In the genomic region with DNA sequence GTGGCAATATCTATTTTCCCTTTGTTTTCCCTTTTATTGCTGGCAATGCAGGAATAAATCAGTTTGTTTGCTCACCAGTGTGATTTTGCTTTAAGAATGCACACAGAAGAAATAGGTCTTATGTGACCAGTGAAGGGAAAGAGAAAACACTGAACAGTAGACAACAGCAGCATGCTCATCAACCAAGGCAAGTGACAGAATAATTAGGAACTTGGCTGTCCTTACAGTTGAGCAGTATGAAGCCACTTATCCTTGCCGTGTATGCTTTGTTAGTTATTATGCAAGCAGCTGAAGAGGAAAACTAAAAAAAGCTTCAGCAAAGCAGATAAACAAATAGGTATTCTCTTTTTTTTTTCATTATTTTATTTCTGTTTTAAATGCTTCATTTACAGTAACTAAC, we compare ENCODE assay signal across 35 mouse cellular contexts.
"Had no signal": no experiment of that assay in that cellular context is flagged by ENCODE, and none has a peak within 500 bp of the region (broad histone marks: within the 10 kb centered on the region; RNA-seq: fewer than 3 reads in every experiment).

No protein-coding gene starts in this region.

- H3K27me3 ChIP-seq: heart, embryonic 12.5 days; heart, embryonic 13.5 days; heart, embryonic 15.5 days; hindbrain, embryonic 12.5 days; hindbrain, embryonic 13.5 days; hindbrain, embryonic 15.5 days; intestine, embryonic 15.5 days; kidney, embryonic 15.5 days had no signal

- DNase-seq: heart, adult 2 months; heart, postnatal 10 days; heart, postnatal 14 days; heart, postnatal 36 days; heart, postnatal 4 days; kidney, adult 11 months; kidney, adult 18-20 months; kidney, adult 2 months; kidney, adult 8-10 months; kidney, adult 9 months; kidney, postnatal 10 days; kidney, postnatal 14 days; kidney, postnatal 25 days; kidney, postnatal 36 days; kidney, postnatal 4 days; layer of hippocampus, adult 9-11 months; layer of hippocampus, postnatal 36 days had no signal

- H3K9me3 ChIP-seq: heart, embryonic 10.5 days; heart, embryonic 12.5 days; heart, embryonic 15.5 days; hindbrain, embryonic 10.5 days; hindbrain, embryonic 12.5 days; hindbrain, embryonic 13.5 days; hindbrain, embryonic 15.5 days; intestine, embryonic 15.5 days; kidney, embryonic 15.5 days had no signal

- H3K4me1 ChIP-seq: heart, embryonic 10.5 days; heart, embryonic 12.5 days; heart, embryonic 13.5 days; heart, embryonic 15.5 days; hindbrain, embryonic 10.5 days; hindbrain, embryonic 12.5 days; hindbrain, embryonic 13.5 days; hindbrain, embryonic 15.5 days; intestine, embryonic 15.5 days; kidney, embryonic 15.5 days had no signal

- H3K36me3 ChIP-seq: heart, embryonic 10.5 days; heart, embryonic 12.5 days; heart, embryonic 13.5 days; heart, embryonic 15.5 days; hindbrain, embryonic 10.5 days; hindbrain, embryonic 12.5 days; hindbrain, embryonic 13.5 days; hindbrain, embryonic 15.5 days; intestine, embryonic 15.5 days; kidney, embryonic 15.5 days had no signal

- H3K4me2 ChIP-seq: heart, embryonic 11.5 days; heart, embryonic 12.5 days; heart, embryonic 13.5 days; heart, embryonic 15.5 days; hindbrain, embryonic 12.5 days; hindbrain, embryonic 13.5 days; hindbrain, embryonic 14.5 days; hindbrain, embryonic 15.5 days; intestine, embryonic 15.5 days; kidney, embryonic 15.5 days had no signal

- H3K27ac ChIP-seq: heart, adult 2 months; heart, embryonic 10.5 days; heart, embryonic 13.5 days; heart, embryonic 15.5 days; hindbrain, embryonic 10.5 days; hindbrain, embryonic 12.5 days; hindbrain, embryonic 13.5 days; hindbrain, embryonic 14.5 days; hindbrain, embryonic 15.5 days; intestine, embryonic 15.5 days; kidney, embryonic 15.5 days; kidney, postnatal 0 days; layer of hippocampus, adult 2 months had no signal

- H3K4me3 ChIP-seq: heart, adult 2 months; heart, embryonic 10.5 days; heart, embryonic 12.5 days; heart, embryonic 13.5 days; heart, embryonic 15.5 days; hindbrain, embryonic 10.5 days; hindbrain, embryonic 12.5 days; hindbrain, embryonic 13.5 days; hindbrain, embryonic 15.5 days; intestine, embryonic 15.5 days; kidney, embryonic 15.5 days; layer of hippocampus, adult 2 months had no signal

- H3K9ac ChIP-seq: heart, embryonic 12.5 days; heart, embryonic 13.5 days; heart, embryonic 15.5 days; hindbrain, embryonic 12.5 days; hindbrain, embryonic 13.5 days; hindbrain, embryonic 14.5 days; hindbrain, embryonic 15.5 days; intestine, embryonic 15.5 days; kidney, embryonic 15.5 days had no signal

- ATAC-seq: hindbrain, embryonic 16.5 days; inflammation-experienced regulatory T-cells, adult 6 months; intestine, embryonic 15.5 days; intestine, embryonic 16.5 days; intestine, postnatal 0 days had no signal
